Mouse (Mus musculus): ENCODE results near the gene Tns1.

DNA sequence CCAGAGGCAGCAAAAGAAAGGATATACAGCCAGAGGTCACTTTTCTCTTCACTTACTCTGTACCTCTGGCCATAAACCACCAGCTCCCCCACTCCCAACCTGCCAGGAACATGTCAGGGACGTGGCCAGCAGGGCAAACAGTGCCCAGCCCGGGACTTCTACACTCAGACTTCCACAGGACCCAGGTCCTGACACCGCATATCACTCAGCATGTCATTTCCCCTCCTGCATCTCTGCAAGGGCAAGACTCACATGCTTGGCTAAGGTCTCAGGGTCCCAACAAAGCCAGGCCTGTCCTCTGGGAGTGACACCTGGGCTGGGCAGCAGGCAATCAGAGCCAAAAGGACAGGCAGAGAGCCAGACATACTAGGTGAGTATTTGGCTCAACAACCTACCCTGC, 11.2 kb downstream of the Tns1 start:
- no peak for TF ChIP-seq CTCF (IDR thresholded peaks at IDR 0.05)
- no peak for TF ChIP-seq POLR2A (IDR thresholded peaks at IDR 0.05; ENCODE audit: insufficient read depth, low read depth, low read length)
- TF ChIP-seq EP300 (IDR thresholded peaks at IDR 0.05; ENCODE audit: insufficient read depth, low read depth, low read length) = peak; percentile 49; the same call in 1 of the 2 replicates

All from heart, adult 2 months (tissue).